Mouse (Mus musculus) embryonic fibroblast, embryonic 13.5 days (primary cell): ENCODE measurements around the gene Cpeb1. TPM values are rescaled to one million over a fixed set of nuclear protein-coding genes. Genes with fewer than 3 reads are reported as not detected.
A peak's percentile ranks its signal among the peaks of the same experiment; 100 is the strongest.

ENCODE experiments used
- H3K27ac ChIP-seq: 2 replicates; pipeline ENCODE4 v1.5.1; 2012; ENCODE audit warnings: low read length, control low read depth, inconsistent platforms; ENCODE audit not compliant: insufficient read depth
- H3K4me1 ChIP-seq: 2 replicates; pipeline ENCODE4 v1.6.1; 2011; ENCODE audit warnings: low read length; ENCODE audit not compliant: control insufficient read depth, insufficient read depth
- H3K4me3 ChIP-seq: 2 replicates; pipeline ENCODE4 v1.5.1; 2011; ENCODE audit warnings: mild to moderate bottlenecking, control low read depth, low read length; ENCODE audit not compliant: insufficient read depth
- CTCF ChIP-seq: IDR thresholded peaks from 2 replicates; pipeline ENCODE4 v1.5.1; 2011; ENCODE audit warnings: mild to moderate bottlenecking, control low read depth, low read length, moderate library complexity, borderline replicate concordance; ENCODE audit not compliant: insufficient read depth
- POLR2A ChIP-seq: IDR thresholded peaks from 2 replicates; pipeline ENCODE4 v1.6.1; 2011; ENCODE audit warnings: low read depth, mild to moderate bottlenecking, control low read depth, low read length, moderate library complexity
- polyA plus RNA-seq: library from polyadenylated mRNA; stranded (reverse); fragments of >200 nt; gene quantifications from 2 replicates; pipeline ENCODE4 v1.2.4, GENCODE M21; 2011; ENCODE audit warnings: low read depth; ENCODE audit not compliant: missing spikeins, insufficient read length

Cpeb1 gene
- polyA plus RNA-seq, 1 experiment = 37.4 TPM

GRCm38 (mm10) chr7:81476833-81477232 lies 21.6 kb upstream of the Cpeb1 start:
- TF ChIP-seq POLR2A (no peak), CTCF (no peak)
- Histone ChIP-seq H3K27ac (no peak overlapping the region), H3K4me3 (no peak overlapping the region), H3K4me1 (no peaks in the 10 kb centered on the region)

GRCm38 (mm10) chr7:81475221-81475620 lies 20.0 kb upstream of the Cpeb1 start:
- TF ChIP-seq POLR2A = no peak
- TF ChIP-seq CTCF = no peak
- Histone ChIP-seq H3K4me3 (no peak overlapping the region), H3K27ac (no peak overlapping the region), H3K4me1 (no peaks in the 10 kb centered on the region)

GRCm38 (mm10) chr7:81464906-81465450 lies 9.7 kb upstream of the Cpeb1 start:
- no peak overlapping the region for H3K4me3 ChIP-seq
- H3K27ac ChIP-seq = no peak overlapping the region
- TF ChIP-seq POLR2A (no peak), CTCF (no peak)
- peaks cover 2% of the 10 kb centered on the region; the same call in 1 of the 2 replicates for H3K4me1 ChIP-seq

- Histone ChIP-seq H3K27ac (no peak overlapping the region), H3K4me1 (peaks cover 2% of the 10 kb centered on the region; the same call in 1 of the 2 replicates), H3K4me3 (no peak overlapping the region)
- TF ChIP-seq CTCF = no peak
These were observed 8.9 kb upstream of the Cpeb1 start for GRCm38 (mm10) chr7:81464116-81464515.

GRCm38 (mm10) chr7:81462815-81463214 lies 7.5 kb upstream of the Cpeb1 start:
- TF ChIP-seq POLR2A (no peak), CTCF (no peak)
- H3K27ac ChIP-seq = no peak overlapping the region

GRCm38 (mm10) chr7:81454331-81455039 lies 780 bp downstream of the Cpeb1 start:
- Histone ChIP-seq H3K27ac (no peak overlapping the region), H3K4me3 (peak overlapping the region; percentile 88), H3K4me1 (no peaks in the 10 kb centered on the region)
- TF ChIP-seq POLR2A = 0 out of 2 replicates have a peak, but pooled peaks have one; percentile 9
- TF ChIP-seq CTCF = no peak

More at GRCm38 (mm10) chr7:81462815-81463214, 7.5 kb upstream of the Cpeb1 start:
- Histone ChIP-seq H3K4me3 (no peak overlapping the region), H3K4me1 (peaks cover 2% of the 10 kb centered on the region; the same call in 1 of the 2 replicates)

GRCm38 (mm10) chr7:81453443-81454274 lies 1.6 kb downstream of the Cpeb1 start:
- TF ChIP-seq CTCF (no peak), POLR2A (no peak)
- Histone ChIP-seq H3K27ac (no peak overlapping the region), H3K4me3 (peak overlapping the region; percentile 88), H3K4me1 (no peaks in the 10 kb centered on the region)

GRCm38 (mm10) chr7:81452971-81453441 lies 2.3 kb downstream of the Cpeb1 start:
- H3K4me1 ChIP-seq = no peaks in the 10 kb centered on the region
- no peak for TF ChIP-seq CTCF
- TF ChIP-seq POLR2A = no peak
- no peak overlapping the region for H3K27ac ChIP-seq
- no peak overlapping the region; the same call in 1 of the 2 replicates for H3K4me3 ChIP-seq

- H3K4me1 ChIP-seq = no peaks in the 10 kb centered on the region
- TF ChIP-seq POLR2A (no peak), CTCF (no peak)
- H3K4me3 ChIP-seq = no peak overlapping the region
- no peak overlapping the region for H3K27ac ChIP-seq
These were observed 56.3 kb downstream of the Cpeb1 start for GRCm38 (mm10) chr7:81398957-81399356.
